Mouse (Mus musculus) stomach, postnatal 0 days (tissue): ENCODE measurements at regions not wholly inside any gene's neighbourhood (a gene's known extent, or its start where the extent isn't known, plus 50 kb on each side); places are given as distances from the start of the nearest gene placed in this dataset.

Experiments used
- ATAC-seq: fragments of 200-750 bp; cut with Nextera tagmentation; 2 replicates; pipeline ENCODE4 v1.8.0; 2017; ENCODE audit not compliant: low FRiP score, low TSS enrichment
- DNase-seq: peaks from one replicate; pipeline ENCODE4 v3.0.0-alpha.2; 2016; ENCODE audit warnings: low spot score
- H3K27ac ChIP-seq: fragments of 300-500 bp; sonication (generic); replicated peaks from 2 replicates; pipeline ENCODE4 v1.5.1; 2014; ENCODE audit warnings: mild to moderate bottlenecking, control low read depth
- H3K27me3 ChIP-seq: fragments of 300-500 bp; sonication (generic); 2 replicates; pipeline ENCODE4 v1.6.1; 2014; ENCODE audit warnings: low read length; ENCODE audit not compliant: control insufficient read depth, insufficient read depth
- H3K36me3 ChIP-seq: fragments of 300-500 bp; sonication (generic); 2 replicates; pipeline ENCODE4 v1.6.1; 2014; ENCODE audit warnings: low read length, mixed read lengths; ENCODE audit not compliant: control insufficient read depth, insufficient read depth
- H3K4me1 ChIP-seq: fragments of 300-500 bp; sonication (generic); replicated peaks from 2 replicates; pipeline ENCODE4 v1.6.1; 2014; ENCODE audit warnings: antibody characterized with exemption; ENCODE audit not compliant: control insufficient read depth, insufficient read depth
- H3K4me2 ChIP-seq: fragments of 300-500 bp; sonication (generic); replicated peaks from 2 replicates; pipeline ENCODE4 v1.6.1; 2014; ENCODE audit warnings: low read depth, mild to moderate bottlenecking, control low read depth, moderate library complexity
- H3K4me3 ChIP-seq: fragments of 300-500 bp; sonication (generic); 2 replicates; pipeline ENCODE4 v1.5.1; 2014; ENCODE audit warnings: low read depth, low read length, control low read depth
- H3K9ac ChIP-seq: fragments of 300-500 bp; sonication (generic); 2 replicates; pipeline ENCODE4 v1.6.1; 2014; ENCODE audit warnings: mild to moderate bottlenecking, low read length, control low read depth, mixed read lengths
- H3K9me3 ChIP-seq: fragments of 300-500 bp; sonication (generic); 2 replicates; pipeline ENCODE4 v1.6.1; 2016; ENCODE audit warnings: low read length; ENCODE audit not compliant: control insufficient read depth
- CTCF ChIP-seq: IDR thresholded peaks from 2 replicates; pipeline ENCODE4 v1.5.1; 2016; ENCODE audit warnings: antibody characterized with exemption, low read depth, mild to moderate bottlenecking, moderate library complexity
- EP300 ChIP-seq: optimal IDR thresholded peaks from 2 replicates; pipeline ENCODE3; 2016; ENCODE audit warnings: antibody characterized with exemption
- WGBS: fragments of 180-500 bp; shearing (Covaris S2); extraction: QIAGEN DNeasy Blood & Tissue Kit; methylation state at CpG from one replicate; pipeline ENCODE4 v1.1.7; 2014; 5-methylcytosine and 5-hydroxymethylcytosine counted together

DNA sequence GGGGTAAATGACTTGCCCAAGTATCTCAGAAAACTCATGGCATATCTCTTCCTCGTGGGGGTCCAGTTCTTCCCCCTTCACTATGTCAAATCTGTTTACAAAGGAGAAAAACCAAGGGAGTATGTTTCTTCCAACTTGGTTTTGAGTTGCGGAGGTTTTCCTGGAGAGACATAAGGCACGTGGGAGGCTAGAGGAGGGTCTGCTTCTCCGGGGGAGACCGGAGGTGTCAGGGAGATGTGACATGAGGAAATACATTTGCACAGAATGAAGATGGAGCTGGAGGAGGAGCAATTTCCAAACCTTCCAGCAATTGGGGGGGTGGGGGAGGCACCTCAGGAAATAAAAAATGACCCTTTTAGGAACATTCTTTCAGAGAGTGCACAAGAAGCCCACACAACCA, 112.0 kb upstream of the Mycn start:
- DNase-seq (no peak), ATAC-seq (no peak)
- Histone ChIP-seq H3K4me2 (no peak overlapping the region), H3K27me3 (no peaks in the 10 kb centered on the region), H3K9ac (no peak overlapping the region), H3K4me1 (no peaks in the 10 kb centered on the region), H3K4me3 (no peak overlapping the region), H3K36me3 (no peaks in the 10 kb centered on the region), H3K27ac (no peak overlapping the region), H3K9me3 (no peaks in the 10 kb centered on the region)
- whole genome bisulfite sequencing: 42% methylated on average over 5 of the region's 5 CpGs
- TF ChIP-seq EP300: no peak
- no peak for TF ChIP-seq CTCF

DNA sequence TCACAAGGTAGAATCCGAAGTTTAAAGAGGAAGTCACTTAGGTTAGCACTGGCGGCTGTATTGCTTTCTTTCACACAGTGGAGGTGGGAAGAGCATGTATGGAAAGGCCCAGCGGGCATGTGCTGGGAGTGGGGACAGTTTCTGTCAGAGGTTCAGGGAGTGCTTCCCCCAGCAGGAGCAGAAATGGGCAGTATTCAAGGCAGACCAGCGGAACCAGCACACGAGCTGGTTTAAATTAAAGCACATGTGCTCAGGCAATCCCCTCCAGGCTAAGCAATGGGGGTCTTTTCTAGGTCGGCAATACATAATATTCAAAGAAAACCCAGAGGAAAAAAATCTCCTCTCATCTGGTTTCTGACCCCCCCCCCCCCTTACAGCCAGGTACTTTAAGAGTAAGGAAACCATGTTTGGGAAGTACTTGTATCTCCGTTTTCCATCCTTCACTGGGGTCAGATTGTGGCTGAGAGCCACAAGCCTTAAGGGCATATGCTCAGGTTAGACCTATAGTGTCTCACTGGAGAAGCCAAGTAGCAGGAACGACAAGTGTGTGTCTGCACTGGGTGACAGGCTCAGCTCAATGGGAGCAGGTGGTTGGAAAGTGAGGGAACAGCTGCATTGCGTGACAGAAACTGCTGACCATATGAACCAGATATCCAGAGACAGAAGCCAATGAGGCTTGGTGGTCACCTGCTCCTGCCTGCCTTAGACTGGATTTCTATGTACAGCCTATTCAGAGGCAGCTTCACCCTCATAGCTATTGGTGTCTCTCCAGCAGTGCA, 111.3 kb upstream of the Mycn start:
- Histone ChIP-seq H3K9ac (no peak overlapping the region), H3K4me1 (no peaks in the 10 kb centered on the region), H3K27ac (no peak overlapping the region), H3K4me2 (no peak overlapping the region), H3K9me3 (no peaks in the 10 kb centered on the region), H3K36me3 (no peaks in the 10 kb centered on the region), H3K27me3 (no peaks in the 10 kb centered on the region), H3K4me3 (no peak overlapping the region)
- TF ChIP-seq EP300 (no peak), CTCF (no peak)
- WGBS: 73% methylated on average over 9 of the region's 9 CpGs
- ATAC-seq: no peak
- DNase-seq: no peak

DNA sequence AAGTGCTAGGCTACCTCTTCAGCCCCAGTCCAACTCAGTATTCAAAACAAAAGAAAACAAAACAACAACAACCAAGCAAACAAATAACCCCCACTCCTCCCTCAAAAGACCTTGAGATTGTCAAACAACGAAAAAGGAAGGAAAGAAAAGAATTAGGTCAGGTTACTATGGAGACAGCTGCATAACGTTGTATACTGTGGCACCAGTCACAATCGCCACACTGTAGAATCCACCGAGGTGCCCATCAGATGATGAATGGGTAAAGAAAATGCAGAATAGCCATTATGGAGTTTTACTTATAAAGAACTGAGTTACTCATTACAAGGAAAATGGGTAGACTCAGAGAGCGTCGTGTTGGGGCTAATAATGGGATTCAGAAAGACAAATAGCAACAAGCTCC, 110.5 kb upstream of the Mycn start:
- TF ChIP-seq EP300 (no peak), CTCF (no peak)
- no peak overlapping the region for H3K4me3 ChIP-seq
- WGBS: 52% methylated on average over 6 of the region's 6 CpGs
- H3K9me3 ChIP-seq: no peaks in the 10 kb centered on the region
- no peak overlapping the region for H3K4me2 ChIP-seq
- no peaks in the 10 kb centered on the region for H3K4me1 ChIP-seq
- no peaks in the 10 kb centered on the region for H3K27me3 ChIP-seq
- H3K36me3 ChIP-seq: no peaks in the 10 kb centered on the region
- no peak overlapping the region for H3K27ac ChIP-seq
- DNase-seq (no peak), ATAC-seq (no peak)
- no peak overlapping the region for H3K9ac ChIP-seq

DNA sequence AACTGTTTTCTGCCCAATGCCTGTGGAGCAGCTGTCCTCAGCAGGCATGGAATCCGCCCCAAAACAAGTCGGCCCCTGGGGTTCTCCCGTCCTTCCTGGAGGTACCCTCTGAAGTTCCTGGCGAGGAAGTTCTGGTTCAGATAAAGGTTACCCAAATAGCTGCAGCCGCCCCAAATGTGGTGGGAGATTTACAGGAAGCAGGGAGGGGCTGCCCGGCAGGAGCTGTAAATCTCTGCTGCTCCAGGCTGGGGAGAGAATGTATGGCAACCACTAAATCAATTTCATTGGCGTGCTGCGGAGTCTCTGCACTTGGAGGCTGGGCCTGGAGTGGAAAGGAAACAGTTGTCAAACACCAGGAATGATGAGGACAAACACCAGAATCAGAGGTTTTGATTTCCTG, 107.9 kb upstream of the Mycn start:
- Histone ChIP-seq H3K4me1 (no peaks in the 10 kb centered on the region), H3K9me3 (no peaks in the 10 kb centered on the region), H3K9ac (no peak overlapping the region), H3K4me3 (no peak overlapping the region), H3K36me3 (no peaks in the 10 kb centered on the region), H3K4me2 (no peak overlapping the region), H3K27ac (no peak overlapping the region), H3K27me3 (no peaks in the 10 kb centered on the region)
- DNase-seq (no peak), ATAC-seq (no peak)
- TF ChIP-seq CTCF (no peak), EP300 (no peak)
- 26% methylated on average over 8 of the region's 8 CpGs for WGBS

DNA sequence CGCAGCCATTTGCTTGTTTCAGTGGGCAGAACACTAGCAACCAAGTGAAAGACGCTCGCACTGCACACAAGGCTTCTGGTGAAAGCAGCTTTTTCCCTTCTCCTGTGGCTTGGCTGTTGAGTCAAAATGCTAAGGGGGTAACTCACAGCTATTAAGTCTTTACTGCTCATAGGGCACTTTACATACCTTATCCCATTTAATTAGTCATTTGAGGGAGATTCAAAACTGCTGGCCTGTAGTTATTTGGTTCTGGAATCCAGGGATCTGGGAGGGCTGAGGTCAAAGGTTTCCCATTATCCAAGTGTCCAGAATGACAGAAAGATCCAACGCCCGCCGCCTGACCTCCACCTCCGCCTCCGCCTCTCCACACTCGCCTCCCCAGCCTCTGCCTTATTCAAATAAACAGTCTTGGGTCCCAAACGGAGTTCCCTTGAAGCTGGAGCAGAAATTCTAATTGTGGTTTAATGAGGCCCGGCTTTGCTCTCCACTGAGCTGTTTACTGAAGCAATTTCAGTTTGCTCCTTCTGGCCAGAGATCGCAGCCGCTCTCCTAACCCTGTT, 106.5 kb upstream of the Mycn start:
- no peaks in the 10 kb centered on the region for H3K27me3 ChIP-seq
- no peaks in the 10 kb centered on the region for H3K9me3 ChIP-seq
- H3K4me1 ChIP-seq: no peaks in the 10 kb centered on the region
- DNase-seq (no peak), ATAC-seq (no peak)
- H3K9ac ChIP-seq: no peak overlapping the region
- no peak overlapping the region for H3K4me2 ChIP-seq
- H3K36me3 ChIP-seq: no peaks in the 10 kb centered on the region
- WGBS: 40% methylated on average over 13 of the region's 13 CpGs
- TF ChIP-seq CTCF (no peak), EP300 (no peak)
- no peak overlapping the region for H3K4me3 ChIP-seq
- H3K27ac ChIP-seq: no peak overlapping the region

DNA sequence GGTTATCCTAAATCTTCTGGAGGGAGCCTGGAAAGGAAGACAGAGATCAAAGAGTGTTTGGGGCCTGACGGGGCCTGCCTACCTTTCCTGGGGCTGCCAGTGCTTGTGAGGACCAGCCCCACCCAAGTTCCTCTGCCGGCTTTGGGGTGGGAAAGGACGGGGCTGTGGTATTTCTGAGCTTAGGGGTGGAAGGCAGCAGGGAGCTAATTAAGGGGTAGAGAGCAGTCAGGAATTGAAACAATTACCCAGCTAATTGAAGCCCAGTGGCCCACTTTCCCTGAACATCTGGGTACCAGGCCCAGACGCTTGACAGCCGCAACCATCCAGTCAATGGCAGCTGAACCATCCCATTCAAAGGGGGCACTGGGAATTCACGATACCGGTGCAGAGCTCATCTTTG, 101.2 kb upstream of the Mycn start:
- Histone ChIP-seq H3K4me1 (no peaks in the 10 kb centered on the region), H3K27ac (no peak overlapping the region), H3K4me3 (no peak overlapping the region), H3K9me3 (no peaks in the 10 kb centered on the region), H3K36me3 (no peaks in the 10 kb centered on the region), H3K27me3 (no peaks in the 10 kb centered on the region), H3K4me2 (no peak overlapping the region), H3K9ac (no peak overlapping the region)
- 75% methylated on average over 7 of the region's 7 CpGs for WGBS
- no peak for DNase-seq
- TF ChIP-seq CTCF: no peak
- TF ChIP-seq EP300: no peak
- no peak for ATAC-seq
